Mouse (Mus musculus) stomach, postnatal 0 days (tissue): ENCODE data around the gene Ddr2. TPM values are rescaled to one million over a fixed set of nuclear protein-coding genes. Genes with fewer than 3 reads are reported as not detected.
"Not testable (repeated sequence)": the region's sequence is repeated elsewhere in the genome, so short reads cannot be mapped to it uniquely, and the experiment has no call there.

Source experiments
- ATAC-seq: fragments of 200-750 bp; cut with Nextera tagmentation; 2 replicates; pipeline ENCODE4 v1.8.0; 2017; ENCODE audit not compliant: low FRiP score, low TSS enrichment
- DNase-seq: peaks from one replicate; pipeline ENCODE4 v3.0.0-alpha.2; 2016; ENCODE audit warnings: low spot score
- H3K27ac ChIP-seq: fragments of 300-500 bp; sonication (generic); replicated peaks from 2 replicates; pipeline ENCODE4 v1.5.1; 2014; ENCODE audit warnings: mild to moderate bottlenecking, control low read depth
- H3K27me3 ChIP-seq: fragments of 300-500 bp; sonication (generic); 2 replicates; pipeline ENCODE4 v1.6.1; 2014; ENCODE audit warnings: low read length; ENCODE audit not compliant: control insufficient read depth, insufficient read depth
- H3K36me3 ChIP-seq: fragments of 300-500 bp; sonication (generic); 2 replicates; pipeline ENCODE4 v1.6.1; 2014; ENCODE audit warnings: low read length, mixed read lengths; ENCODE audit not compliant: control insufficient read depth, insufficient read depth
- H3K4me1 ChIP-seq: fragments of 300-500 bp; sonication (generic); replicated peaks from 2 replicates; pipeline ENCODE4 v1.6.1; 2014; ENCODE audit warnings: antibody characterized with exemption; ENCODE audit not compliant: control insufficient read depth, insufficient read depth
- H3K4me2 ChIP-seq: fragments of 300-500 bp; sonication (generic); replicated peaks from 2 replicates; pipeline ENCODE4 v1.6.1; 2014; ENCODE audit warnings: low read depth, mild to moderate bottlenecking, control low read depth, moderate library complexity
- H3K4me3 ChIP-seq: fragments of 300-500 bp; sonication (generic); 2 replicates; pipeline ENCODE4 v1.5.1; 2014; ENCODE audit warnings: low read depth, low read length, control low read depth
- H3K9ac ChIP-seq: fragments of 300-500 bp; sonication (generic); 2 replicates; pipeline ENCODE4 v1.6.1; 2014; ENCODE audit warnings: mild to moderate bottlenecking, low read length, control low read depth, mixed read lengths
- H3K9me3 ChIP-seq: fragments of 300-500 bp; sonication (generic); 2 replicates; pipeline ENCODE4 v1.6.1; 2016; ENCODE audit warnings: low read length; ENCODE audit not compliant: control insufficient read depth
- CTCF ChIP-seq: IDR thresholded peaks from 2 replicates; pipeline ENCODE4 v1.5.1; 2016; ENCODE audit warnings: antibody characterized with exemption, low read depth, mild to moderate bottlenecking, moderate library complexity
- EP300 ChIP-seq: optimal IDR thresholded peaks from 2 replicates; pipeline ENCODE3; 2016; ENCODE audit warnings: antibody characterized with exemption
- WGBS: fragments of 180-500 bp; shearing (Covaris S2); extraction: QIAGEN DNeasy Blood & Tissue Kit; methylation state at CpG from one replicate; pipeline ENCODE4 v1.1.7; 2014; 5-methylcytosine and 5-hydroxymethylcytosine counted together
- polyA plus RNA-seq: library from polyadenylated mRNA; unstranded; fragments of >200 nt; fragmentation: Nextera tagmentation; extraction: Ambion mirVana; gene quantifications from 2 replicates; pipeline ENCODE4 v1.2.1, GENCODE M21; 2015

Ddr2 gene
- polyA plus RNA-seq, 1 experiment from 2014 or later = 25.8 TPM

GRCm38 (mm10) chr1:170112261-170112660, 1.7 kb upstream of the Ddr2 start:
- Histone ChIP-seq H3K9me3 (no peaks in the 10 kb centered on the region), H3K27me3 (no peaks in the 10 kb centered on the region), H3K36me3 (no peaks in the 10 kb centered on the region), H3K4me3 (no peak overlapping the region), H3K27ac (peak overlapping the region; percentile 95; the same call in 1 of the 2 replicates), H3K4me2 (no peak overlapping the region), H3K9ac (no peak overlapping the region), H3K4me1 (no peaks in the 10 kb centered on the region)
- DNase-seq = no peak
- TF ChIP-seq EP300 = no peak
- TF ChIP-seq CTCF = 0 out of 2 replicates have a peak, but pooled peaks have one; percentile 18
- 90% methylated on average over 10 of the region's 10 CpGs for WGBS
- ATAC-seq = no peak

- Histone ChIP-seq H3K36me3 (no peaks in the 10 kb centered on the region), H3K9ac (no peak overlapping the region), H3K4me2 (peak overlapping the region; percentile 53), H3K27me3 (no peaks in the 10 kb centered on the region), H3K27ac (peak overlapping the region; percentile 95), H3K4me1 (no peaks in the 10 kb centered on the region), H3K4me3 (peak overlapping the region; percentile 8; the same call in 1 of the 2 replicates), H3K9me3 (no peaks in the 10 kb centered on the region)
- 67% methylated on average over 16 of the region's 16 CpGs for WGBS
- DNase-seq (no peak), ATAC-seq (peak; percentile 34; the same call in 1 of the 2 replicates)
- TF ChIP-seq CTCF = no peak
- TF ChIP-seq EP300 = no peak
Measured at GRCm38 (mm10) chr1:170111651-170112226, 1.2 kb upstream of the Ddr2 start.

GRCm38 (mm10) chr1:170109776-170110515, 616 bp downstream of the Ddr2 start:
- peak; percentile 36; the same call in 1 of the 2 replicates for ATAC-seq
- 43% methylated on average over 19 of the region's 19 CpGs for WGBS
- no peak for DNase-seq

GRCm38 (mm10) chr1:170102814-170103213, 7.7 kb downstream of the Ddr2 start:
- H3K36me3 ChIP-seq, H3K27me3 ChIP-seq, H3K9ac ChIP-seq, H3K4me3 ChIP-seq, H3K9me3 ChIP-seq, H3K4me1 ChIP-seq, H3K27ac ChIP-seq, ATAC-seq, DNase-seq, H3K4me2 ChIP-seq: not testable (repeated sequence)
- WGBS = 83% methylated on average over 6 of the region's 6 CpGs

More at GRCm38 (mm10) chr1:170109776-170110515, 616 bp downstream of the Ddr2 start:
- H3K36me3 ChIP-seq = no peaks in the 10 kb centered on the region
- TF ChIP-seq EP300 (no peak), CTCF (0 out of 2 replicates have a peak, but pooled peaks have one; percentile 16)
- H3K4me3 ChIP-seq = peak overlapping the region; percentile 46
- no peaks in the 10 kb centered on the region for H3K9me3 ChIP-seq
- peak overlapping the region; percentile 59 for H3K9ac ChIP-seq
- H3K27ac ChIP-seq = peak overlapping the region; percentile 95
- H3K4me2 ChIP-seq = peak overlapping the region; percentile 53
- no peaks in the 10 kb centered on the region for H3K27me3 ChIP-seq
- H3K4me1 ChIP-seq = no peaks in the 10 kb centered on the region

- H3K36me3 ChIP-seq = no peaks in the 10 kb centered on the region
- no peak overlapping the region for H3K9ac ChIP-seq
- no peak overlapping the region for H3K4me2 ChIP-seq
- no peak for DNase-seq
- TF ChIP-seq EP300 (no peak), CTCF (no peak)
- WGBS = 94% methylated on average over 7 of the region's 7 CpGs
- H3K9me3 ChIP-seq = no peaks in the 10 kb centered on the region
- no peak overlapping the region for H3K27ac ChIP-seq
- H3K4me3 ChIP-seq = no peak overlapping the region
- H3K4me1 ChIP-seq = no peaks in the 10 kb centered on the region
- no peak for ATAC-seq
- no peaks in the 10 kb centered on the region for H3K27me3 ChIP-seq
Measured at GRCm38 (mm10) chr1:170086631-170087030, 23.9 kb downstream of the Ddr2 start.

GRCm38 (mm10) chr1:170084151-170084796, 26.3 kb downstream of the Ddr2 start:
- H3K27me3 ChIP-seq = no peaks in the 10 kb centered on the region
- WGBS = 87% methylated on average over 12 of the region's 12 CpGs

More at GRCm38 (mm10) chr1:170084151-170084796, 26.3 kb downstream of the Ddr2 start:
- Histone ChIP-seq H3K4me1 (no peaks in the 10 kb centered on the region), H3K4me3 (no peak overlapping the region), H3K27ac (no peak overlapping the region), H3K4me2 (no peak overlapping the region), H3K9ac (no peak overlapping the region), H3K9me3 (no peaks in the 10 kb centered on the region), H3K36me3 (no peaks in the 10 kb centered on the region)
- ATAC-seq = no peak
- no peak for DNase-seq
- TF ChIP-seq EP300 (no peak), CTCF (no peak)
